Mouse (Mus musculus): Measurements from ENCODE around the gene Traf3ip2.

Traf3ip2 gene

GRCm38 (mm10) chr10:39600115-39600514 is 12.6 kb upstream of the Traf3ip2 start:
- no peak for DNase-seq (ENCODE audit: low read depth, low spot score)

GRCm38 (mm10) chr10:39601068-39601467 is 11.7 kb upstream of the Traf3ip2 start:
- DNase-seq (ENCODE audit: low read depth, low spot score) = no peak

- DNase-seq (ENCODE audit: low read depth, low spot score) = no peak
These were observed 6.3 kb upstream of the Traf3ip2 start for GRCm38 (mm10) chr10:39606434-39606833.

- DNase-seq (ENCODE audit: low read depth, low spot score) = no peak
These were observed 1.5 kb upstream of the Traf3ip2 start for GRCm38 (mm10) chr10:39611234-39611633.

DNA sequence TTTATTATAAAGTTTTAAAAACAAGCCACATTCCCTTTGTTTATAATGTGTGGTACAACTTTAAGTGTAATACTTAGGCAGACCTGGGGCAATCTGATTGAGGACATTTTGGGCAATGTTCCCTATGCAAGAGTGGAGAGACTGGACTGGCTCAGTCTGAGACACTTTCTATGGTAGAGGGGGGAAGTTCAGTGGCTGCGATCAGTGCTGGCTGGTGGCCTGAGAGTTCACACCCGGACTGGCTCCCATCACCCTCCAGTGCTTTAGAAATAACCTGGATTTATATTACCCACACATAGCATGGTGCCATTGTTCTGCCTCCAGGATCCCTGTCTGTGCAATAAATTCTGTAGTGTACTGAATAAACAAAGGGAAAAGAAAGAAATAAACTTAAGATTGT is 603 bp upstream of the Traf3ip2 start:
- no peak for DNase-seq (ENCODE audit: low read depth, low spot score)

DNA sequence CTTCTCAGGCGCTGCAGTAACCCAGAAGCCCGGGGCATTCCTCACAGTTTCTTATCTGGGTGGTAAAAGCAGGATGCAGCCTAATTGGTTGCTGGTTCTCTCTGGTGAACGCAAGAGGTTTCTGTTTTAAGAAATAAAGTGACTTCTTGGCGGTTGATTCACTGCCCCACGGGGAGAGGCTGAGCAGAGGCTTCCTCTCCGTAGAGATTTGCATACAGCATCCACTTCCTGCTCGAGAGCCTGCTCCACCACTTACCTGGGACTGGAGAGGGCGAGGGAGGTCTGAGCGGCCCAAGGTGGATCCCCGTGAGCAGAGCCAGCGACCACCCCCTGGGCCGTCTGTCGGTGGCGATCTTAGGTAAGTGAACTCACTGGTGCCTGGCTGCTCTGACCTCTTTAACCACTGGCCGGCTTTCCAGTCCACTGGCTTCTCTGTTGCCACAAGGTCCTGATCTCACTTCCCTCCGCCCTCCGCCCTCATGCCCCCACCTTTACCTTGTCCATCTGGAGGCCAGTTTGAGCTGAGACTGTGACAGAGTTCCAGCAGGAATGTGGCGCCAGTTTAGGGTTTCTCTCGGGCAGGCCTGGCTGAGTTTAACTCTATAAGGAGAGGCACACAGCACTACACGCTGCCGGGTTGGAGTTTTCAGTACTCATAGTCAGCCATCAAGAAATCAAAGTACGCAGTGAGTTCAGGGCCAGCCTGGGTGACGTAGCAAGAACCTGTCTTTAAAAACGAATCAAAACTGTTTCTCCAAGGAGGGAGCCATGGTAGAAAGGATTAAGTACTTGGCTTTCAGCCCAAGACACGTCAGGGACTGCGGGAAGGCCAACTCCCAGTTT is 476 bp downstream of the Traf3ip2 start:
- no peak for DNase-seq (ENCODE audit: low read depth, low spot score)

GRCm38 (mm10) chr10:39613973-39614372 is 1.2 kb downstream of the Traf3ip2 start:
- DNase-seq (ENCODE audit: low read depth, low spot score) = no peak

GRCm38 (mm10) chr10:39614676-39615075 is 1.9 kb downstream of the Traf3ip2 start:
- no peak for DNase-seq (ENCODE audit: low read depth, low spot score)

DNA sequence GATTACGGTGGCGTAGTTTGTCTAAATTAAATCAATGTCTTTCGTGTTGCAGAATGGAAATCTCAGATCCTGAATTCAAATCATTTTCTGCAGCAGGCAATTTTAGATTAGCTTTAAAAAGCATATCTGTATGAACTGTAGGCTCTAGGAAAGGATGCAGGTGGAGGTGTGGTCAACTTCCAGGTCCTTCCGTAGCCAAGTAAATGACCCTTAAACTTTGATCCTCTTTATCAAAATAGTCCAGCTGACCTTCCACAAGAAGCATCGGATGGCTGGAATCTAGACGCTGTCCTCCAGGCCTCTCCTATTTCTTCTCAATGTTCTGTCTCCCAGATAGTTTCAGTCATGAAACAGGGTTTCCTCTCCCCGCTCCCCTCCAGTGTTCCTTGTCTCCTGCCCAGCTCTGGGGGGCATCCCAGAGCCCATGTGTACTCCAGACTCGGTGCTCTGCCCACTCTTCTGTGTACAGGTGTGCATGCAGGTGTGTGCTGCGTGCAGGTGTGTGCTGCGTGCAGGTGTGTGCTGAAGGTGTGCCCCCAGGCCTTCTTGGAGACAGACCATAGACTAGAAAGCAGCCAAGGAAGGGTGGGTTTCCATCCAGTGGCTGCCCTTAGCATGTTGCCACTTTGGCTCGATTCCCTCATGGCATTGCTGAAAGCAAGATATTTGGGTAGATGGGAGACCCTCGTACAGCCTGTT is 2.9 kb downstream of the Traf3ip2 start:
- DNase-seq (ENCODE audit: low read depth, low spot score) = no peak

DNA sequence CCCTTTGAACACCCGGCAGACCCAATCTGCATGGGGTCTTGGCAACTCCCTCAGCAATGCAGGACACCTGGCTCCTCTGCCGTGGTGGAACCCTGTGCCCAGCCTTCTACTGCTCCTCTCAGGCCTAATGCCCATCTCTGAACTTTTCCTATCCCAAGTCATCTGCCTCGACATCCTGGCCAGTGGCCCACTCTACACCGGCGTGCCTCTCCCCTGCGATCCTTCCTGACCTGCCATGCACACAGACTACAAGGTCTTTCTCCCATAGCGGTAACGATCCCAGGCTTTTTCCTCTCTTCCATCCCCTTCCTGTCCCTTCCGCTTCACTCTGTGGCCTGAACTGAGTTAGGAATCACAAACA is 3.5 kb downstream of the Traf3ip2 start:
- no peak for DNase-seq (ENCODE audit: low read depth, low spot score)

DNA sequence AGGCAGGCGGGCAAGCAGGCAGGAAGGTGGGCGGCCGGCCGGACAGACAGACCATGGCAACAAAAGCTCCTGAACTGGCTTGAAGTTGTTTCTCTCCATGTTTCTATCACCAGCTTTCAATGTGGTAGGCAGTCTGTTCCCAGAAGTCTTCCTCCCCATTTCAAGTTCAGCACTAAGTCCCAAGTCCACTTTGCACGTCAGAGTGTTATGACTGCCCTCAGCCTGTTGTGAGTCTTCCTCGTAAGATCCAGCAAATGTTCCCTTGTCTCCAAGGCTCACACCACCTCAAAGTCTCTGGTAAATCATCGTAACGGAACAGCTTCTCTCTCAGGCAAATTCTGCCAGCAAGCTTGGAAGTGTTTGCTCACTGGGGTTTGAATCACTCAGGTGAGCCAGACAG is 3.9 kb downstream of the Traf3ip2 start:
- DNase-seq (ENCODE audit: low read depth, low spot score) = no peak

DNA sequence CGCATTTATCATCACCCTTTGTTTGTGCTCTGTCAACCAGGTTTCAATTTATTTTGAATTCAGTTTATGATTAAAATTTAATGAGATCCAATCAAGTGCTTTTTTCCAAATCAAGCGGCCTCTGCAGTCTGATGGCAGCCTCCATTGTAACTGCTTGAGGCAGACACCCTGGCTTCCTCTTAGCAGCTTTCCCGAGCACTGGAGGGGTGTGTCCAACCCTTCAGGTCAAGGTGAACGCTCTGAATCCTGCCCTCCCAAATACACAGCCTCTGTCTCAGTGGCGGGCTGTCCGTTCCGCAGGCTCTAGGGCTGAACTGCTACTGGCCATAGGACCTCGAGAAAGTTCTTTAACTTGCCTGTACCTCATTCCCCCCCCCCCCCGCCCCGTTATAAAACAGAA is 5.7 kb downstream of the Traf3ip2 start:
- no peak for DNase-seq (ENCODE audit: low read depth, low spot score)

- no peak for DNase-seq (ENCODE audit: low read depth, low spot score)
These were observed 7.9 kb downstream of the Traf3ip2 start for GRCm38 (mm10) chr10:39620626-39621025.

DNA sequence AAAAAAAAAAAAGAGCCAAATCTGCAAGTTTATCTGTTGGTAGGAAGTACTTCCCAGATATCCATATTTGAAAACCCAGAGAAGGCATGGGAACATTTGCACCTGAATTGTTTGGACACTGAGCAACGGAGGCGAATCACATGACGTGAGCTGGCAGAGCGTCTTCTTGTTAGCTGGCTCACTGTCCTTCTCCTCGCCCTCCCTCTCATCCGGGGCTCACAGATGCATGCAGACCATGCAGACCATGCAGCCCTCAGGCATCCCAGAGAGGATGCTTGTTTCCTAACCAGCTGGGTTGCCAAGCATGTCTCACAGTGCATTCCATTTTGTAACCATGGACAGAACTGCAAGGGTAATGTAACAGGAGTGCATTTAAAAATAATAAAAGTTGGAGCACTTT is 11.1 kb downstream of the Traf3ip2 start:
- no peak for DNase-seq (ENCODE audit: low read depth, low spot score)

DNA sequence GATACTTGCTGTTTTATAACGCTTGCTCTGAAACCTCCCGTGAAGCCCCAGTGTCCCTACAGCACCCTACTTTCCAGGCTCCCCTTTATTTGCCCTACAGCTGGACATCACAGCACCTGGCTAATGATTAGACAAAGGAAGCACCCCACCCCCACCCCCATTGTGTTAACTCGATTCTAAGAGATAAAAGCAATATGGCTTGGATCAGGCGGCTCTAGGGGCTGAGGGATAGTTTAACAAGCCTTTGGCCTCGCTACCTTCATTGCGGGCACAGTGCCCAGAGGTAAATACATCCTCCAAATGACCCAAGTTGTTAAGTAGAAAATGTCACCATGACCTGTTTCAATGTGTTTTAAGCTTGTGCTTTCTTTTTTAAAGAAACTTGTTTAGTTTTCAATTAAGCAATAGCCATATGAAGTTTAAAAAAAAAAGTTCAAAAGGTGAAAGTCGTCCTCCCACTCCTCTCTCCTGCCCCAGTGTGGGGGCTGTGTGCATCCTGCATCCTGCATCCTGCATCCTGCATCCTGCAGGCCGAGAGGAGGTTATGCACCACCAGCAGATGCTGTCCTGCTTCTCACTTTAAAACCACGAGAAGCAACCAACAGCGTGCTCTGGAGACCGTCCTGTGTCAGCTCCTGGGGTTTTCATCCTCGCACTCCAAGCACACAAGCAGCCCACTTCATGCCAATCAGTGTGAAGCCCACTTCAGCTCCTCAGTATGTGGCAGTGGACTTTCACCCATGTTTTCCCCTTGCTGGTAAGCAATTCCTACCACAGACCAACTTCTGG is 12.3 kb downstream of the Traf3ip2 start:
- DNase-seq (ENCODE audit: low read depth, low spot score) = no peak

DNA sequence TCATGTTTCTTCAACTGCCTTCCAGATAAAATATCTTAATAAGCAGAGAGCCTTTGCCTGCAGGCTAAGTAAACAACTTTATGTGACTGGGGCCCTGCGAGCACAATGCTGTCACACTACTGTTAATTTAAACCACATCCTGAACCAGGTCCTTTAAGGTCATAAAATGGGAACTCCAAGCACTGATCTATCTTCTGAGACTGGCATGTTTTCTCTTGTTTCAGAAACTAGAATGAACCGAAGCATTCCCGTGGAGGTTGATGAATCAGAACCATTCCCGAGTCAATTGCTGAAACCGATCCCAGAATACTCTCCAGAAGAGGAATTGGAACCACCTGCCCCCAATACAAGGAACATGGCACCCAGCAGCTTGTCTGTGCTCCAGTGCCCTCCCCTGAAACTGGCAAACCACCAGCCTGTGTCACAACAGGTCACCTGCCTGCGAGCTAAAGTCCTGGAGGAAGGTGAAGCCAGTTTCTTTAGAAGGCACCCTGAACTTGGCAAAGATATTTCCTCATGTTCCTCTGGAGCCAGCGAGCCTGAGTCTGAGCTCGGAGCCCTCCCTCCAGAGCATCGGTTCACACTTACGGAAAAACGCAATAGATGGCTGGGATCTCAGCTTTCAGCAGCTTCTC is 13.0 kb downstream of the Traf3ip2 start:
- no peak for DNase-seq (ENCODE audit: low read depth, low spot score)

GRCm38 (mm10) chr10:39626376-39626775 is 13.6 kb downstream of the Traf3ip2 start:
- no peak for DNase-seq (ENCODE audit: low read depth, low spot score)

DNA sequence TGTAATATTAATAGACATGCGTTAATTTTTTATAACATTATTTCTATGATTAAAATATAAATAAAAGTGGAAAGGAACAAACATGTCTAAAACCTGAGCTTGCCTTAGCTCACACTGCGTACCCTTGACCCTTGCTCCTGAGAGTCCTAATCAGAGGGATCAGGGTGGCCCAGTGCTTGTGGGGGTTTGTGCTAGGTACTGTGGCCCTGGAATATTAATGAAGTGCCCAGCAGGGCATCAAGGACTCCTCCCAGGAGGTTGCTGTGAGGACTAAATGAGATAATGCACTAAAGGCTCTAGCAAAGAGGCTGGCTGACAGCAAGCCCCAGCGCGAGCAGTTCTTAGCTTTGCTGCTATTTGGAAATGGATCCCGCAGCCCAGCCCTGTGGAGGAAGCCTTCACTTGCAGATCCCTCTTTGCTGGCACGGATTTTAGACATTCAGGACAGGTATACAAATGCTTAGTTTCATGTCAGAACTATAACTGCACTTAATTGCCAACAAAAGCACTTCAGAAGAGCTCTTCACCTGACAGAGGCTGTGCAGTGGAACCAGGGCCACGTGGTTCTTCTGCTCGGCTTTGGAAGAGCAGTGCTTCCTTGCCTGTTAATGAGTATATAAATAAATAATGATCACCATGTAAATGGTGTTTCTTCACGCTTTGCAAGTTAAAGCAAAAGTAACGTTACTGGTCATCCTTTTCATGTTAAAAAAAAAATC is 16.2 kb downstream of the Traf3ip2 start:
- DNase-seq (ENCODE audit: low read depth, low spot score) = no peak

- no peak for DNase-seq (ENCODE audit: low read depth, low spot score)
These were observed 17.2 kb downstream of the Traf3ip2 start for GRCm38 (mm10) chr10:39629746-39630552.

GRCm38 (mm10) chr10:39630811-39631210 is 18.1 kb downstream of the Traf3ip2 start:
- no peak for DNase-seq (ENCODE audit: low read depth, low spot score)

Data from WW6 (cell line).